Mouse (Mus musculus): ENCODE results near the gene Olfr955. TPM values are rescaled to one million over a fixed set of nuclear protein-coding genes. Genes with fewer than 3 reads are reported as not detected.

The Olfr955 gene
- polyA plus RNA-seq (2015; fragmentation: Nextera tagmentation; extraction: Ambion mirVana) = not detected in 2 replicates

DNA sequence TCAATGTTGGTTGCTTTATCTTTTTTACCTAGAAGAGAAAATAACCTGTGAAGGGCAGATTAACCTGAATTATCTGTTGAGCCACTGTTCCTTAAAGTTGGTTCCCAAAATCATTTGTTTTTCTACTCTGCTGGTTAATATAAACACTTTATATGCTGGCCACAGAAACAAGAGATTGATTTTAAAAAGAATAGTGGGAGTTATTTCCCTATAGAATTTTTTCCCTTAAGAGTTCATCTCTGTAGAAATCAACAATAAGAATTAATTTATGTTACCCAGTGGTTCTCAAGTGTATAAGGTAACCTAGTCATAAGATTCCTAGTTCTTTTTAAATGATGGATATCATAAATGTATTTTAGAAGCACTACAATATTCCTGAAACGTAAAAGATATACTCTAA lies at the start of gene Olfr955:
TSS of gene Olfr955 (minus strand) at position 101 of the 400 bp plus-strand sequence.
- H3K27me3 ChIP-seq = no peaks in the 10 kb centered on the region
- no peak for ATAC-seq
- no peaks in the 10 kb centered on the region for H3K36me3 ChIP-seq (ENCODE audit: poor library complexity, severe bottlenecking)
- H3K9me3 ChIP-seq (replicated peaks) = no peaks in the 10 kb centered on the region
- H3K9ac ChIP-seq = no peak within 1 kb of the TSS
- no peak within 1 kb of the TSS for H3K27ac ChIP-seq
- WGBS = 59% methylated on average over 1 of the region's 1 CpGs
- H3K4me1 ChIP-seq = no peaks in the 10 kb centered on the region
- H3K4me2 ChIP-seq = no peak within 1 kb of the TSS
- no peak within 1 kb of the TSS for H3K4me3 ChIP-seq

DNA sequence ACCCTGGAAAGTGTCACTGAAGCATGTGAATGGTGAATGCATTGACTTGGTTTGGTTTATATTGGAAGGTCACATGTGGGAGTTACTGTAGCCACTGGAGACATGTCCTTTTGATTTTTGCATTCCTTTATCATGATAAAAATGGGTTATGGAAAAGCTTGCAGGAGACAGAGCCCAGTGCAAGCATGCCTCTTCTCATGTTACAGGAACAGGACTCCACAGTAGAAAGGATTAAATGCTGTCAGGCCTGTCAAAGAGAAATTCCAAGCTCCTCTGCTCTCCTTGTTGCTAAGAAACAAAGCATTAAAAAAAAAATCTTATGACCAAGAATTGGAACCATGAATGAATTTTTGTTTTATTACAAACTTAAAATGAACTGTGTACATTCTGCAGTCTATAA lies 46.9 kb upstream of the Olfr955 start:
- no peaks in the 10 kb centered on the region for H3K9me3 ChIP-seq (replicated peaks)
- H3K36me3 ChIP-seq (ENCODE audit: poor library complexity, severe bottlenecking) = no peaks in the 10 kb centered on the region
- H3K27ac ChIP-seq = no peak overlapping the region
- no peak overlapping the region for H3K4me3 ChIP-seq
- no peak overlapping the region for H3K9ac ChIP-seq
- H3K4me1 ChIP-seq = no peaks in the 10 kb centered on the region
- ATAC-seq = no peak
- no peaks in the 10 kb centered on the region for H3K27me3 ChIP-seq
- no peak overlapping the region for H3K4me2 ChIP-seq

DNA sequence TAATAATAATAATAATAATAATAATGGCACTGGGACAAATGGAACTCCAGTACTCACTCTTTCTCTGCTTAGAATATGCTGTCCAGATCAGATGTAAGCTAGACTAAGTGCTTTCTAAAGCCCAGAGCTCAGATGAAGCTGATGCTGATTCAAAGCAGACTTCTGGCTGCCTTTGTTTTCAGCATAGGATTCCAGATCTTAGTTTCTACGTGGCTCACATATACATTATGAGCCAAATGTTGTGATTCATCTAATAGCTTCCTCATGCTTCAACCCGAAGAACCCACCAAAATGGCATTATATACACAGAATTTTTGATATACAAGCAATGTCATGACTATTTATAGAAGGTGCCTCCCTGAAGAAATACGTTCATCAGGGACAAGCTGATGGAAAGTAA lies 43.8 kb upstream of the Olfr955 start, which contains the start of gene Olfr957:
TSS of gene Olfr957 (minus strand) at position 279 of the 400 bp plus-strand sequence.
- Histone ChIP-seq H3K36me3 (ENCODE audit: poor library complexity, severe bottlenecking) (no peaks in the 10 kb centered on the region), H3K4me2 (no peak within 1 kb of the TSS), H3K4me1 (no peaks in the 10 kb centered on the region), H3K27ac (no peak within 1 kb of the TSS), H3K9me3 (replicated peaks) (no peaks in the 10 kb centered on the region), H3K9ac (no peak within 1 kb of the TSS), H3K27me3 (no peaks in the 10 kb centered on the region), H3K4me3 (no peak within 1 kb of the TSS)
- no peak for ATAC-seq
- 81% methylated on average over 3 of the region's 3 CpGs for WGBS

DNA sequence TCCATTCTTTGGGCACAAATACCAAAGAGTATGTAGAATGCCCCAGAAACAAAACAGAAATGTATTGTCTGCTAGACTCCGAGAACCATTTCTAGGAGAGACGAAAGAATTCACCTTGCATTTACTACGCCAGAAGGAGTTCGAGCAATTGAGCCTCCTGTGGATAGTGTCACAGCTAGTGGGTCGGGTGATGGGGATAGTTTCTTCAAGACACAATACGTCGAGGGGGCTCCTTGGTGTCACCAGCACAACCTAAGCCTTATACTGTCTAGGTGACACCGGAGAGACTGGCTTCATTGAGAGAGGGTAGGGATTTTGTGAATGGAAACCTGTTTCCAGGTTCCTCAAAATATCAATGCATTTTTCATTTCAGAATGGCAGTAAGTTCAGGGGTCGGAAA lies 37.7 kb upstream of the Olfr955 start:
- no peaks in the 10 kb centered on the region for H3K36me3 ChIP-seq (ENCODE audit: poor library complexity, severe bottlenecking)
- H3K27ac ChIP-seq = no peak overlapping the region
- no peak overlapping the region for H3K9ac ChIP-seq
- WGBS = 82% methylated on average over 9 of the region's 9 CpGs
- H3K4me3 ChIP-seq = no peak overlapping the region
- no peaks in the 10 kb centered on the region for H3K4me1 ChIP-seq
- no peaks in the 10 kb centered on the region for H3K27me3 ChIP-seq
- ATAC-seq = peak; percentile 41
- no peak overlapping the region for H3K4me2 ChIP-seq
- no peaks in the 10 kb centered on the region for H3K9me3 ChIP-seq (replicated peaks)

DNA sequence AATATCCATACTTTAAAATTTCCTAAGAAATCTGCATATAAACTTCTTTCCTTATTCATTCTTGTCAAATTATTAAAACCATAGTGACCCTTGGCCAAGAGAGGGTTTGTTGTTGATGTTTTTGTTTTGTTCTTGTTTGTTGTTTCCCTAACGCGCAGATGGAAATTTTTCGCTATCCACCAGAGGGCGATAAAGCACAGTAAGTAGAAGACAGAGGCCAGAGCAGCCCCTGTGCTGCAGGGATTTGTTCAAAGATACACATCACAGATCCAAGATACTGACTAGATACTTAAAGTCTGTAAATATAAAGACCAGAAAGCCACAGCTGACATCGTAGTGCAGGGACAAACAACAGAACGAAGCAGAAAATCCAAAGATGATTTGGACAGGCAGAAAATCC lies 37.3 kb upstream of the Olfr955 start:
- peak; percentile 83 for ATAC-seq
- no peaks in the 10 kb centered on the region for H3K36me3 ChIP-seq (ENCODE audit: poor library complexity, severe bottlenecking)
- no peak overlapping the region for H3K4me2 ChIP-seq
- H3K4me1 ChIP-seq = no peaks in the 10 kb centered on the region
- 15% methylated on average over 6 of the region's 6 CpGs for WGBS
- H3K9me3 ChIP-seq (replicated peaks) = no peaks in the 10 kb centered on the region
- no peaks in the 10 kb centered on the region for H3K27me3 ChIP-seq
- no peak overlapping the region for H3K27ac ChIP-seq
- no peak overlapping the region for H3K4me3 ChIP-seq
- no peak overlapping the region for H3K9ac ChIP-seq

DNA sequence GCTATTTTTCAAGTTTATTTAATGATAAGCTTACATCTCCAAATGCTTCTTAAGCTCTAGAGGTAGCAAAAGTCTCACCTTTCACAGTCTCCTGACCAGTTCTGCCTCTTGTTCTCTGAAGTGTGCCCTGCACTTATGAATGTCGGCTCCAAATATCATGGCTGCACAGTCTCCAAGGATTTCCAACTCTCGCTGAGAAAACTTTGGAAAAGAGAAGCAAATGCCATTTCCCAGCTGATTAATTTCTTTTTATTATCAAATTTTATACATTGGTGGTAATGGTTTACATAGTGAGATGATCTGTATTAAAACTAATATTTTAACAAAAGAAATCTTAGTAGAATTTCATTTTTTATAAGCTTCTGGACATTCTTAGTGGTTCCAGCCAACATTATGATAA lies 22.2 kb upstream of the Olfr955 start, which contains the start of gene Olfr44:
TSS of gene Olfr44 (minus strand) at position 101 of the 400 bp plus-strand sequence.
- no peaks in the 10 kb centered on the region for H3K36me3 ChIP-seq (ENCODE audit: poor library complexity, severe bottlenecking)
- H3K27ac ChIP-seq = no peak within 1 kb of the TSS
- H3K4me3 ChIP-seq = no peak within 1 kb of the TSS
- H3K27me3 ChIP-seq = no peaks in the 10 kb centered on the region
- ATAC-seq = no peak
- no peak within 1 kb of the TSS for H3K4me2 ChIP-seq
- no peaks in the 10 kb centered on the region for H3K9me3 ChIP-seq (replicated peaks)
- no peak within 1 kb of the TSS for H3K9ac ChIP-seq
- 93% methylated on average over 2 of the region's 2 CpGs for WGBS
- no peaks in the 10 kb centered on the region for H3K4me1 ChIP-seq

DNA sequence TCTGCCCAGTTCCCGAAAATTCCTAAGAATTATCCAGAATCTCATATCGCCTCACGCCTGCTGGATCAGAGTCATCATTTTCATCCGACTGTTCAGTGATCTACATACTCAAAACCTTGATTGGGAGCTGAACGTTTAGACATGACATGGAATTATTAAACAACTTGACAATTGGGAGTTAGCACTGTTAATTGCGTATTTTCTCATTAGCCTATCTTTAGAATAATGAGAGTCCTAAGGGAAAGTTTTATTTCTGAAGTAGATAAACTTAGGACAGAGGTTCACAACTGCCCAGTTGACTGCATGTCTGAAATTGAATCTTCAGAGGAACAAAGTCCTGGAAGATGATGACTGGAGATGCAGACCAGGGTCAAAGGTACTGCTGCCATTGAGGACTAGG lies 15.3 kb downstream of the Olfr955 start, which contains the start of gene Olfr954:
TSS of gene Olfr954 (plus strand) at position 301 of the 400 bp plus-strand sequence.
- no peak within 1 kb of the TSS for H3K4me2 ChIP-seq
- no peak within 1 kb of the TSS for H3K4me3 ChIP-seq
- H3K9me3 ChIP-seq (replicated peaks) = no peaks in the 10 kb centered on the region
- H3K9ac ChIP-seq = no peak within 1 kb of the TSS
- H3K4me1 ChIP-seq = no peaks in the 10 kb centered on the region
- no peaks in the 10 kb centered on the region for H3K27me3 ChIP-seq
- ATAC-seq = no peak
- no peak within 1 kb of the TSS for H3K27ac ChIP-seq
- 87% methylated on average over 6 of the region's 6 CpGs for WGBS
- no peaks in the 10 kb centered on the region for H3K36me3 ChIP-seq (ENCODE audit: poor library complexity, severe bottlenecking)

DNA sequence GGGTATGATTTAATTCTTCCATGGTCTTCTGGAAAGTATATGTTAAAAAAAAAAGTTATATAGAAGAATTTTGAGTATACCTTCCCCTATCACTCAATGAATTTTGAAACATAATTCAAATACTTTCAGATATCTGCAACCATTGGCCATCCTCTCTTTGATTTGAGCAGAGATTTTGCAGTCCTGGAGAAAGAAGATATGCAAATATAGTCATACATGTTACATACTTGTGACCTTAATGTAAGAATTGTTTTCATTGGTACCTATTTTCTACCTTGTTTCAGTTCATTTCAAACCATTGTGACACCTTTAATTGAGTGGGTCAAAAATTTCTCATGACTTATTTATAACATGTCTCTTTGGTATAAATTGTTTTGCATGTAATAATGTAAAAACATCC lies 44.7 kb downstream of the Olfr955 start, which contains the start of gene Olfr952:
TSS of gene Olfr952 (minus strand) at position 101 of the 400 bp plus-strand sequence.
- Histone ChIP-seq H3K4me2 (no peak within 1 kb of the TSS), H3K9ac (no peak within 1 kb of the TSS), H3K4me1 (no peaks in the 10 kb centered on the region), H3K27ac (no peak within 1 kb of the TSS), H3K27me3 (no peaks in the 10 kb centered on the region), H3K9me3 (replicated peaks) (no peaks in the 10 kb centered on the region), H3K4me3 (no peak within 1 kb of the TSS), H3K36me3 (ENCODE audit: poor library complexity, severe bottlenecking) (no peaks in the 10 kb centered on the region)
- ATAC-seq = no peak

Other genes with a start within 250 kb of the Olfr955 start
- gene Olfr1537, start 221.9 kb downstream of the Olfr955 start, polyA plus RNA-seq (2015; fragmentation: Nextera tagmentation; extraction: Ambion mirVana) = not detected in 2 replicates
- not detected in 2 replicates for gene Olfr945, start 195.1 kb downstream of the Olfr955 start, polyA plus RNA-seq (2015; fragmentation: Nextera tagmentation; extraction: Ambion mirVana)
- gene Olfr948, start 145.9 kb downstream of the Olfr955 start, polyA plus RNA-seq (2015; fragmentation: Nextera tagmentation; extraction: Ambion mirVana) = not detected in 2 replicates
- gene Olfr951, start 84.5 kb downstream of the Olfr955 start, polyA plus RNA-seq (2015; fragmentation: Nextera tagmentation; extraction: Ambion mirVana) = not detected in 2 replicates
- gene Olfr952, start 44.8 kb downstream of the Olfr955 start, polyA plus RNA-seq (2015; fragmentation: Nextera tagmentation; extraction: Ambion mirVana) = not detected in 2 replicates
- gene Olfr954, start 15.2 kb downstream of the Olfr955 start, polyA plus RNA-seq (2015; fragmentation: Nextera tagmentation; extraction: Ambion mirVana) = not detected in 2 replicates
- gene Olfr44, start 22.1 kb upstream of the Olfr955 start, polyA plus RNA-seq (2015; fragmentation: Nextera tagmentation; extraction: Ambion mirVana) = not detected in 2 replicates
- not detected in 2 replicates for gene Olfr957, start 43.9 kb upstream of the Olfr955 start, polyA plus RNA-seq (2015; fragmentation: Nextera tagmentation; extraction: Ambion mirVana)
- not detected in 2 replicates for gene Olfr958, start 82.1 kb upstream of the Olfr955 start, polyA plus RNA-seq (2015; fragmentation: Nextera tagmentation; extraction: Ambion mirVana)
- not detected in 2 replicates for gene Olfr959, start 103.6 kb upstream of the Olfr955 start, polyA plus RNA-seq (2015; fragmentation: Nextera tagmentation; extraction: Ambion mirVana)
- gene AW551984, start 132.5 kb upstream of the Olfr955 start, polyA plus RNA-seq (2015; fragmentation: Nextera tagmentation; extraction: Ambion mirVana) = 19.8 and 32.4 TPM in 2 replicates
- not detected in 2 replicates for gene Olfr148, start 138.7 kb upstream of the Olfr955 start, polyA plus RNA-seq (2015; fragmentation: Nextera tagmentation; extraction: Ambion mirVana)
- gene Olfr960, start 149.4 kb upstream of the Olfr955 start, polyA plus RNA-seq (2015; fragmentation: Nextera tagmentation; extraction: Ambion mirVana) = not detected in 2 replicates
- gene Olfr961, start 173.1 kb upstream of the Olfr955 start, polyA plus RNA-seq (2015; fragmentation: Nextera tagmentation; extraction: Ambion mirVana) = not detected in 2 replicates
- not detected in 2 replicates for gene Olfr963, start 195.3 kb upstream of the Olfr955 start, polyA plus RNA-seq (2015; fragmentation: Nextera tagmentation; extraction: Ambion mirVana)
- gene Olfr149, start 235.2 kb upstream of the Olfr955 start, polyA plus RNA-seq (2015; fragmentation: Nextera tagmentation; extraction: Ambion mirVana) = not detected in 2 replicates
- gene Olfr965, start 239.4 kb upstream of the Olfr955 start, polyA plus RNA-seq (2015; fragmentation: Nextera tagmentation; extraction: Ambion mirVana) = not detected in 2 replicates

Data from forebrain, embryonic 13.5 days (tissue).